Mouse (Mus musculus) liver, embryonic 14.5 days (tissue): Measurements from ENCODE around the gene Gprc5b.

Experiments
- CTCF ChIP-seq: IDR thresholded peaks from 2 replicates; pipeline ENCODE4 v1.5.1; 2016; ENCODE audit warnings: antibody characterized with exemption, low read depth, control low read depth
- EP300 ChIP-seq: IDR thresholded peaks from 2 replicates; pipeline ENCODE4 v1.6.1; 2016; ENCODE audit warnings: antibody characterized with exemption, low read depth

- no peak for TF ChIP-seq CTCF
- no peak for TF ChIP-seq EP300
Observed at GRCm38 (mm10) chr7:118937469-118938387, 57.3 kb downstream of the Gprc5b start.
